Mouse (Mus musculus) erythroblast, adult 5-6 weeks (primary cell): ENCODE measurements around the gene Zfp408. TPM values are rescaled to one million over a fixed set of nuclear protein-coding genes. Genes with fewer than 3 reads are reported as not detected.
"Not testable (repeated sequence)": the region's sequence is repeated elsewhere in the genome, so short reads cannot be mapped to it uniquely, and the experiment has no call there.

Experiments used
- ATAC-seq: replicated peaks from 2 replicates; pipeline ENCODE4 v1.8.0; 2016; ENCODE audit warnings: moderate number of reproducible peaks, mild to moderate bottlenecking, moderate TSS enrichment, inconsistent platforms; ENCODE audit not compliant: poor library complexity, low FRiP score, severe bottlenecking
- total RNA-seq, 2 experiments: library from RNA; stranded (forward) in 1 of 2; stranded (reverse) in 1 of 2; fragments of 150-400 nt in 1 of 2; fragments of 200-764, 138-1000 nt in 1 of 2; gene quantifications; 2 replicates each; pipeline versions ENCODE4 v1.2.3 to v1.2.4; 2015 to 2017; ENCODE audit warnings: low replicate concordance in 2 of 2

Zfp408 gene
- total RNA-seq, 2 experiments from 2014 or later = 0.77 to 6.5 TPM

DNA sequence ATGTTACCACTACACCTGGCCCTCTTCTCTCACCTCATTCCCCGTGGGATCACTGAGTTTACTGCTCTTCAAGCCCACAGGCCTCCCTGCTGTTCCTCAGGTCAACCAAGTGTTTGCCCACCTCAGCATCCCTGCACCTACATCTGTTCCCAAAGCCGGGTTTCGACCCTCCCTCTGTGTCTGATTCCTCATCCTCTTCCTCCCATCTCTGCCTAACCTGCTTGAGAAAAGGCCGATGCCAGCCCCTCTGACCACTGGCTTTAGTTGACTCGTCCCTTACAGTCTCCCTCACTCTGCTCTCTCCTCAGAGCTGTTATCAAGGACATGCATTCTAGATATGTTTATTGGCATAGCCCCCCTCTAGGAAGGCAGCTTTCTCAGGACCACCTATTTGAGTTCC, 22.1 kb downstream of the Zfp408 start:
- no peak for ATAC-seq

DNA sequence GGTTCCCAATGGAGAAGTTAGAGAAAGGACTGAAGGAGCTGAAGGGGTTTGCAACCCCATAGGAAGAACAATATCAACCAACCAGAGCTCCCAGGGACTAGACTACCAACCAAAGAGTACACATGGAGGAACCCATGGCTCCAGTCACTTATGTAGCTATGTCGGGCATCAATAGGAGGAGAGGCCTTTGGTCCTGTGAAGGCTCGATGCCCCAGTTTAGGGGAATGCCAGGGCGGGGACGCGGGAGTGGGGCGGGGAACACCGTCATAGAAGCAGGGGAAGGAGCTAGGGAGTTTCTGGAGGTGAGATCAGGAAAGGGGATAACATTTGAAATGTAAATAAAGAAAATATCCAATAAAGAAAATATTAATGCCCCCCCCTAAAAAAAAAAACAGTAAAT, 26.2 kb downstream of the Zfp408 start:
- ATAC-seq = not testable (repeated sequence)

DNA sequence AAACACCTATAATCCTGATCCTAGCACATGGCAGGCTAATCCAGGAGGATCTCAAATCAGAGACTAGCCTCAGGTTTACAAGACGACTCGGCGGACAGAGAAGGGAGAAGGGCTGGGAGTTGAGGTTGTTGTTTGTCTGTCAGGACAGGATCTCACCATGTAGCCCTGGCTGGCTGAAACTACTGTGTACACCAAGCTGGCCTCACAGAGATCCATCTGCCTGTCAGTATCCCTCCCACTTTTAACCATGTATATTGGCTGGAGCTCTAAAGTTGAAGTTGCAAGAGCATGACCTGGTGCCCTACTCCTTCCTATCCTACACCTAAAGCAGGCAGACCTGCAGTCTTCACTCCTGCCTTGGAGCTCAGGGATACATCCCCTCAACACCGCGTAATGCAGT, 27.2 kb downstream of the Zfp408 start:
- no peak for ATAC-seq

DNA sequence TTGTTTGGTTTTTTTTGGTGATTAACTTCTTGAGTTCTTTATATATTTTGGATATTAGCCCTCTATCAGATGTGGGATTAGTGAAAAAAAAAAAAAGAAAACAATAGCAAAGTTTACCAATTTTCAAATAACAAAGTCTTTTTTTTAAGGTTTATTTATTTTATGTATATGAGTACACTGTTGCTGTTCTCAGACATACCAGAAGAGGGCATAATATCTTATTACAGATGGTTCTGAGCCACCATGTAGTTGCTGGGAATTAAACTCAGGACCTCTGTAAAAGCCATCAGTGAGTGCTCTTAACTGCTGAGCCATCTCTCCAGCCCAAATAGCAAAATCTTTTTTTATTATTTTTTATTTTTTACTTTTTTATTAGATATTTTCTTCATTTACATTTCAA, 40.2 kb downstream of the Zfp408 start:
- not testable (repeated sequence) for ATAC-seq

DNA sequence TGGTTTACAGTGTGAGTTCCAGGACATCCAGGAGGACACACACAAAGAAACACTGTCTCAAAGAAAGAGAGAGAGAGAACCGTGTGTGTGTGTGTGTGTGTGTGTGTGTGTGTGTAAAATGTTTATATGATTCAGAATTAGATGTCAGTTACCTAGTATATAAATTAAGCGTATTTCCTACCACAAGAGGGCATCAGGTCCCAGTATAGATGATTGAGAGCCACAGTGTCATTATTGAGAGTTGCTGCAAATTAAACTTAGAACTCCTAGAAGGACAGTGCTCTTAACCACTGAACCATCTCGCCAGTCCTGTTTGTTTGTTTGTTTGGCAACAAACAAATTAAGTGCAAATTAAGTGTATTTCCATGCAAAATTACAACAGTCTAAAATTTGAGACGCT, 47.2 kb downstream of the Zfp408 start:
- ATAC-seq = no peak

DNA sequence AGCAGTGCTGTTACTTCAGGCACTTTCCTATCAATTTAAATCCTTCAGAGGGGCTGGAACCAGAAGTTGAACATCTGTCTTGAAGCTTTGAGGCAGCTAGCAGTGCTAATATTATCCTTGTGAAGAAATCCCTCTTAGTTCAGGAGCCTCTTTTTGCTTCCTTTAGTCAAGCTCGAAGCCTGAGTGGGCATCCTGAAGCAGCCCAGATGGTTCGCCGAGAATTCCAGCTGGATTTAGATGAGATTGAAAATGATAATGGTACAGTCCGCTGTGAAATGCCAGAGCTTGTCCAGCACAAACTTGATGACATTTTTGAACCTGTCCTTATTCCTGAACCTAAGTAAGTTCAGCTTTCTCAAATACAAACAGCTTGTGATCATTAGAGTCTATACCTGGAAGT, 49.1 kb downstream of the Zfp408 start:
- no peak for ATAC-seq

Other genes starting within 250 kb of the Zfp408 start
- 0.38 and 1.3 TPM in 2 replicates for gene 1110051M20Rik, start 205.1 kb downstream of the Zfp408 start, total RNA-seq (2015; ENCODE audit: low replicate concordance)
- gene 1110051M20Rik, start 205.1 kb downstream of the Zfp408 start, total RNA-seq (2017; ENCODE audit: low replicate concordance) = 0.94 TPM in 1 of 2 replicates, not detected in the other
- gene Lrp4, start 192.3 kb downstream of the Zfp408 start, total RNA-seq (2015; ENCODE audit: low replicate concordance) = 0.19 and 0.42 TPM in 2 replicates
- 1.5 and 2.5 TPM in 2 replicates for gene Lrp4, start 192.3 kb downstream of the Zfp408 start, total RNA-seq (2017; ENCODE audit: low replicate concordance)
- 25.6 and 28.2 TPM in 2 replicates for gene Ckap5, start 123.0 kb downstream of the Zfp408 start, total RNA-seq (2015; ENCODE audit: low replicate concordance)
- 42.2 and 42.3 TPM in 2 replicates for gene Ckap5, start 123.0 kb downstream of the Zfp408 start, total RNA-seq (2017; ENCODE audit: low replicate concordance)
- gene F2, start 13.4 kb downstream of the Zfp408 start, total RNA-seq (2015; ENCODE audit: low replicate concordance) = not detected in 2 replicates
- gene F2, start 13.4 kb downstream of the Zfp408 start, total RNA-seq (2017; ENCODE audit: low replicate concordance) = not detected in 2 replicates
- 39.5 and 46.7 TPM in 2 replicates for gene Arhgap1, start 69 bp upstream of the Zfp408 start, total RNA-seq (2015; ENCODE audit: low replicate concordance)
- 29.9 and 33.3 TPM in 2 replicates for gene Arhgap1, start 69 bp upstream of the Zfp408 start, total RNA-seq (2017; ENCODE audit: low replicate concordance)
- 18.8 and 26.9 TPM in 2 replicates for gene Atg13, start 60.8 kb upstream of the Zfp408 start, total RNA-seq (2015; ENCODE audit: low replicate concordance)
- 7.0 and 15.3 TPM in 2 replicates for gene Atg13, start 60.8 kb upstream of the Zfp408 start, total RNA-seq (2017; ENCODE audit: low replicate concordance)
- gene Harbi1, start 61.1 kb upstream of the Zfp408 start, total RNA-seq (2015; ENCODE audit: low replicate concordance) = 0.63 and 6.0 TPM in 2 replicates
- gene Harbi1, start 61.1 kb upstream of the Zfp408 start, total RNA-seq (2017; ENCODE audit: low replicate concordance) = 1.9 and 2.5 TPM in 2 replicates
- 16.5 and 32.2 TPM in 2 replicates for gene Ambra1, start 80.3 kb upstream of the Zfp408 start, total RNA-seq (2015; ENCODE audit: low replicate concordance)
- gene Ambra1, start 80.3 kb upstream of the Zfp408 start, total RNA-seq (2017; ENCODE audit: low replicate concordance) = 15.8 and 30.9 TPM in 2 replicates